Mouse (Mus musculus): ENCODE data around the gene Il10rb. TPM values are rescaled to one million over a fixed set of nuclear protein-coding genes. Genes with fewer than 3 reads are reported as not detected.

The Il10rb gene
- total and polyA plus RNA-seq, 3 experiments = 18.3 to 144 (median 101) TPM

DNA sequence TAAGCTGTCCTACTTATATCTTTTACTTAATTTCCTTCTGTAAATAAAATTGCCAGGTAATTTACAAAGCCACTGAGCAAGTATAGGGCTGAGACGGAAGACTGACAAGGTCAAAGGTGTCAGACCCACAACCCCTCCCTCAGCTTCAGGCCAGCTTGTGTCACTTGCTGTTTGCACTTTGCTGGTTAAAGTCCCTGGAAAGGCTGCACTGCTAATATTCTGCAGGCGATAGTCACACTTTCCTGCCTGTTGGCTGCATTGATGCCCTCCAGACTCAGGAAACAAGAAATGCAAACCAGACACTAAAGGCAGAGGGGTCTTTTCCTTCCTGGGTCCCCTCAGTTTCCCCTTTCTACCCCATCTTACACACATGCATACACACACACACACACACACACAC, 44.0 kb upstream of the Il10rb start:
- H3K4me3 ChIP-seq (ENCODE audit: low read depth, low read length) = no peak overlapping the region
- no peak for TF ChIP-seq POLR2AphosphoS5 (IDR thresholded peaks at IDR 0.05; ENCODE audit: insufficient replicate concordance, low read depth, low read length)
- no peak for TF ChIP-seq GATA2 (IDR thresholded peaks at IDR 0.05; ENCODE audit: borderline replicate concordance, low read depth, low read length)
- no peak for TF ChIP-seq GATA1 (IDR thresholded peaks at IDR 0.05; ENCODE audit: borderline replicate concordance, low read length)
- TF ChIP-seq CTCF (IDR thresholded peaks at IDR 0.05; ENCODE audit: low read depth, low read length) = no peak
- TF ChIP-seq TAL1 (conservative IDR thresholded peaks at IDR 0.05; ENCODE audit: low read depth, low read length) = no peak
- H3K9me3 ChIP-seq (replicated peaks) = no peaks in the 10 kb centered on the region
- peaks cover 84% of the 10 kb centered on the region for H3K4me1 ChIP-seq (ENCODE audit: insufficient read depth, low read depth, low read length)
- ATAC-seq (ENCODE audit: extremely low read depth, insufficient number of reproducible peaks, low FRiP score, poor library complexity, severe bottlenecking) = no peak
- DNase-seq (ENCODE audit: low spot score) = no peak
- H3K36me3 ChIP-seq (replicated peaks) = no peaks in the 10 kb centered on the region
- H3K27me3 ChIP-seq (ENCODE audit: insufficient read depth, low read length) = no peaks in the 10 kb centered on the region

DNA sequence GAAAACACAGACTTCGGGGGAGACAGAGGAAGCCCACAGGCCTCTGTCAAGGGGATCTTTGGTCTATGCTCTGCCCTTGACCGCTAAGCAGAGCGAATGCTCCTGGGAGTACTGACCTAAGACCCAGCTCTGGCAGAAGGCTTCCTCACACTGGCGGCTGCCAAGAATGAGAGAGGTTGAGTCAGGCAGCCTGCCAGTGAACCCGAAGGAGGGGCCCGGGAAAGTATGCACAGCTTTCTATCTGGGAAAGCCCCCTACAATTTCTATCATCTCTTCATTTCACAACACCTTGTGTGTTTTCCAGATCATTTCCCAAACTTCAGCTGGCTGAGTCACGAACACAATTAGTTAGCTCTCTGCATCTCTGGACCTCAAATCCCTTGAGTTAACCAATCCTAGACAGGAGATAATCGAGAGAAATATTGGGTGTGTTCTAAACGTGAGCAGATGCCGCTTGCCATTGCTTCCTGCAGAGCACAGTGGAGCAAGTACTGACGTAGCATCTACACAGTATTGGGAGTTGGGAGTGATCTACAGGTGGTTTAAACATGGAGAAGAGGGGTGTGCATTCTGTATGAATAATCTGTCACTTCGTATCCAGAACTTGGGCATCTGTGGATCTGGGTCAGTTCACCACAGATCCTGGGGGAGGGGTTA, 43.2 kb upstream of the Il10rb start:
- Histone ChIP-seq H3K36me3 (replicated peaks) (no peaks in the 10 kb centered on the region), H3K4me1 (ENCODE audit: insufficient read depth, low read depth, low read length) (peaks cover 86% of the 10 kb centered on the region), H3K27me3 (ENCODE audit: insufficient read depth, low read length) (no peaks in the 10 kb centered on the region), H3K9me3 (replicated peaks) (0 out of 2 replicates have a peak, but pooled peaks cover 2% of the 10 kb centered on the region), H3K4me3 (ENCODE audit: low read depth, low read length) (no peak overlapping the region)
- DNase-seq (ENCODE audit: low spot score) (no peak), ATAC-seq (ENCODE audit: extremely low read depth, insufficient number of reproducible peaks, low FRiP score, poor library complexity, severe bottlenecking) (no peak)
- TF ChIP-seq GATA2 (IDR thresholded peaks at IDR 0.05; ENCODE audit: borderline replicate concordance, low read depth, low read length) (no peak), POLR2AphosphoS5 (IDR thresholded peaks at IDR 0.05; ENCODE audit: insufficient replicate concordance, low read depth, low read length) (no peak), TAL1 (conservative IDR thresholded peaks at IDR 0.05; ENCODE audit: low read depth, low read length) (no peak), CTCF (IDR thresholded peaks at IDR 0.05; ENCODE audit: low read depth, low read length) (no peak)

DNA sequence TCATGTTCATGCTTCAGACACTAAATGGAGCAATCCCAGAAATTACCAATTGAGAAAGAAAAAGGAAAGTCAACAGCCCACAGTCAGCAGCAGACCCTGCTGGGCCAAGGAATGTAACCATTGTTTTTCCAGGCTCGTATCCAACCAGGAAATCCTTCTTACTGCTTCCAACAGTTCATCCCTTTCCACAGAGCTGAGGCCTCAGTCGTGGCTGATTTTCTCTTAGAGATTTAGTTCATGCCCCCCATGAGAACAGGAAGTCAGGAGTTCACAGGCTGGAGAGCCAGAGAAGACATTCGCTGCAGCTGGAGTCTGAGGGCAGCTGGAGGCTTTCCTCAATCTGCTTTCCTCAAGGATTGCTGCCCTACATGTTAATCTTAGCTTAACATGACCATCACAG, 42.5 kb upstream of the Il10rb start:
- Histone ChIP-seq H3K36me3 (replicated peaks) (no peaks in the 10 kb centered on the region), H3K27me3 (ENCODE audit: insufficient read depth, low read length) (no peaks in the 10 kb centered on the region), H3K4me1 (ENCODE audit: insufficient read depth, low read depth, low read length) (peaks cover 87% of the 10 kb centered on the region), H3K4me3 (ENCODE audit: low read depth, low read length) (no peak overlapping the region), H3K9me3 (replicated peaks) (0 out of 2 replicates have a peak, but pooled peaks cover 2% of the 10 kb centered on the region)
- DNase-seq (ENCODE audit: low spot score) (no peak), ATAC-seq (ENCODE audit: extremely low read depth, insufficient number of reproducible peaks, low FRiP score, poor library complexity, severe bottlenecking) (no peak)
- TF ChIP-seq CTCF (IDR thresholded peaks at IDR 0.05; ENCODE audit: low read depth, low read length) = no peak
- no peak for TF ChIP-seq TAL1 (conservative IDR thresholded peaks at IDR 0.05; ENCODE audit: low read depth, low read length)

DNA sequence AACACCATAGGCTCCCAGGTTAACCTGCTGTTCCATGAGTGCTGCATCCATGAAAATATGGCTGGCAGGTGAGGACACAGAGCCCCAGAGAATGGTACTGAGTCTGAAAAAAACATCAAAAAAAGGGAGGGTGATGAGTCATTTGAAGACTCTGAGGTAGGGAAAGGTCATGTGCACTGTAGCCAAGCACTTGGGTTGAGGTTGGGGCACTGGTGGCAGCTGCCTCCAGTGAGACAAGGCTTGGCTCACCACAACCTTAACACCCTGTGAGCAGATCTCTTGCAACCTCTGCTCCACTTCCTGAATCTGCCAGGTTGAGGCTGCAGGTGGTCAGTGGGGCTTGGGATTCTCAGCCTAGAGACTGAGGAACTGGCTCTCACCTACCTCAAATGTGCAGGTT, 39.4 kb upstream of the Il10rb start:
- ATAC-seq (ENCODE audit: extremely low read depth, insufficient number of reproducible peaks, low FRiP score, poor library complexity, severe bottlenecking) (peak; percentile 82), DNase-seq (ENCODE audit: low spot score) (peak; percentile 26)
- Histone ChIP-seq H3K27me3 (ENCODE audit: insufficient read depth, low read length) (no peaks in the 10 kb centered on the region), H3K4me3 (ENCODE audit: low read depth, low read length) (no peak overlapping the region), H3K4me1 (ENCODE audit: insufficient read depth, low read depth, low read length) (peaks cover 74% of the 10 kb centered on the region), H3K36me3 (replicated peaks) (no peaks in the 10 kb centered on the region), H3K9me3 (replicated peaks) (0 out of 2 replicates have a peak, but pooled peaks cover 2% of the 10 kb centered on the region)
- TF ChIP-seq TAL1 (conservative IDR thresholded peaks at IDR 0.05; ENCODE audit: low read depth, low read length) (peak; percentile 41; the same call in 1 of the 2 replicates), CTCF (IDR thresholded peaks at IDR 0.05; ENCODE audit: low read depth, low read length) (no peak), GATA1 (IDR thresholded peaks at IDR 0.05; ENCODE audit: borderline replicate concordance, low read length) (no peak), GATA2 (IDR thresholded peaks at IDR 0.05; ENCODE audit: borderline replicate concordance, low read depth, low read length) (no peak), POLR2AphosphoS5 (IDR thresholded peaks at IDR 0.05; ENCODE audit: insufficient replicate concordance, low read depth, low read length) (no peak)

DNA sequence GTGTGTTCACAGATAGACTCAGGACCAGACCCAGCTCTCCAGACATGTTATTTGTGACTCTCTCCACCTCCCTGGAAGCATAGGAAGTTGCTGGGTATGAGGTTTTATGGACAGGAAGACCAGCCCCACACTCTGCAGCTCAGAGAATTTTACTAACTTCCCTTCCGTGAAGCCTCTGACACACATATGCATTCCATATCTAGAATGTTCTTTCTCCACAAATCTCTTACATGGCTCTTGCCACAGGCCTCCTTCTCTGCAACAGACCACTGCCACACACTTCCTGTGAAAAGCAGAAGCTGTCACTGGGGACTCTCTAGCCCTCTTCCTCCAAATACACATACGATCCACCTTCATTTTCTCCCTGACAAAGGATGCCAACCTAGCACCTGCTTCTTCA, 38.9 kb upstream of the Il10rb start:
- Histone ChIP-seq H3K4me1 (ENCODE audit: insufficient read depth, low read depth, low read length) (peaks cover 73% of the 10 kb centered on the region), H3K4me3 (ENCODE audit: low read depth, low read length) (no peak overlapping the region), H3K9me3 (replicated peaks) (0 out of 2 replicates have a peak, but pooled peaks cover 2% of the 10 kb centered on the region), H3K27me3 (ENCODE audit: insufficient read depth, low read length) (no peaks in the 10 kb centered on the region), H3K36me3 (replicated peaks) (no peaks in the 10 kb centered on the region)
- TF ChIP-seq TAL1 (conservative IDR thresholded peaks at IDR 0.05; ENCODE audit: low read depth, low read length) = no peak
- no peak for TF ChIP-seq GATA1 (IDR thresholded peaks at IDR 0.05; ENCODE audit: borderline replicate concordance, low read length)
- no peak for TF ChIP-seq GATA2 (IDR thresholded peaks at IDR 0.05; ENCODE audit: borderline replicate concordance, low read depth, low read length)
- no peak for TF ChIP-seq CTCF (IDR thresholded peaks at IDR 0.05; ENCODE audit: low read depth, low read length)
- no peak for TF ChIP-seq POLR2AphosphoS5 (IDR thresholded peaks at IDR 0.05; ENCODE audit: insufficient replicate concordance, low read depth, low read length)
- ATAC-seq (ENCODE audit: extremely low read depth, insufficient number of reproducible peaks, low FRiP score, poor library complexity, severe bottlenecking) (0 out of 2 replicates have a peak, but pooled peaks have one; percentile 18), DNase-seq (ENCODE audit: low spot score) (no peak)

DNA sequence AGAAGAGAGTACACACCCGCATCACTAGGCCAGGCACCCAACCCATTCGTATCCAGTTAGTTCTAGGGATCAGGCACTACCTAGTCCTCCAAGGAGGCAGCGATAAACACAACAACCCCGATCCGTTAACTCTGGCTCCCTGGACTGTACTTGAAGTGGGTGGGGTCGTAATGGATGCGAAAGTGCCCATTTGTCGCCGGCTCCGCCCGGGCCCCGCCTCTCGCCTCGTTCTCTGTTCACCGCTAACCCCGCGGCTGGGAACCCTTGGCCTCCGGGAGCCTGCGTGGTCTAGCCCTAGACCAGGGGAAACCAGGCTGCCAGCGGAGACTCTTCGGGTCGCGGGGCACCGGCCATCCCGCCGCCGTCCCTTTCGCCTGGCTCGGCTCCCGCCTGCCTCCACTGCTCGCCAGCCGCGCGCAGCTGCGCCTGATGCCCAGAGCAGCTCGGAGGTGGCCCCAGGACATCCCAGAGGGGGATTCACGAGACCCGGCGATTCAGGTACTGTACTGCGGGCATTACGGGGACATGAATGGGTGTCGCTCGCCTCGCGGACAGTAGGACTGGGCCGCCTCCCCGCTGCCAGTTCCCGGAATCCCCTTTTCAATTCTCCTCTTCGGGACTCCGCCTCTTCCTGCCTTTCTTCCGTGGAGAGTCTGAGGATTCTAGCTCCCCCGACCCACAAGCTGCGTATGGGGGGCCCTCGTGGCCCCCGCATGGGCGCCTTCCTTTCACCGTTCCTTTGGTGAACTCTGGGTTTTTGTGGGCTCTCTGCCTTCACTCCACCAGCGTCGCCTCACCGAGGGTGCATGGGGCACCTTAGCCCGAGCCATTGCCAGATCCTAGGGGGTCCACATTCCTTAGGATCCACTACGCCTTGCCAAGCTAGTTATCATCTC, 33.1 kb upstream of the Il10rb start, which contains the start of gene Ifnar2:
TSS of gene Ifnar2 (plus strand) at position 207 of the 896 bp plus-strand sequence.
- Histone ChIP-seq H3K36me3 (replicated peaks) (peaks cover 31% of the 10 kb centered on the region), H3K27me3 (ENCODE audit: insufficient read depth, low read length) (no peaks in the 10 kb centered on the region), H3K4me1 (ENCODE audit: insufficient read depth, low read depth, low read length) (peaks cover 65% of the 10 kb centered on the region), H3K4me3 (ENCODE audit: low read depth, low read length) (peak within 1 kb of the TSS; percentile 94), H3K9me3 (replicated peaks) (no peaks in the 10 kb centered on the region)
- TF ChIP-seq TAL1 (conservative IDR thresholded peaks at IDR 0.05; ENCODE audit: low read depth, low read length) (no peak), CTCF (IDR thresholded peaks at IDR 0.05; ENCODE audit: low read depth, low read length) (no peak), GATA1 (IDR thresholded peaks at IDR 0.05; ENCODE audit: borderline replicate concordance, low read length) (no peak), POLR2AphosphoS5 (IDR thresholded peaks at IDR 0.05; ENCODE audit: insufficient replicate concordance, low read depth, low read length) (no peak), GATA2 (IDR thresholded peaks at IDR 0.05; ENCODE audit: borderline replicate concordance, low read depth, low read length) (no peak)
- DNase-seq (ENCODE audit: low spot score) = peak; percentile 66
- peak; percentile 84 for ATAC-seq (ENCODE audit: extremely low read depth, insufficient number of reproducible peaks, low FRiP score, poor library complexity, severe bottlenecking)

All from G1E (cell line).